Mouse (Mus musculus) erythroblast, embryonic 14.5 days (primary cell): ENCODE data around the gene Acot4. TPM values are rescaled to one million over a fixed set of nuclear protein-coding genes. Genes with fewer than 3 reads are reported as not detected.
"Not testable (repeated sequence)": the region's sequence is repeated elsewhere in the genome, so short reads cannot be mapped to it uniquely, and the experiment has no call there.

Experiments used
- H3K27me3 ChIP-seq: 2 replicates; pipeline ENCODE4 v1.6.1; 2012; ENCODE audit warnings: inconsistent platforms; ENCODE audit not compliant: control insufficient read depth
- H3K36me3 ChIP-seq: 2 replicates; pipeline ENCODE4 v1.6.1; 2012; ENCODE audit warnings: mild to moderate bottlenecking, inconsistent platforms; ENCODE audit not compliant: control insufficient read depth
- H3K4me1 ChIP-seq: 2 replicates; pipeline ENCODE4 v1.6.1; 2012; ENCODE audit warnings: inconsistent platforms; ENCODE audit not compliant: control insufficient read depth
- H3K4me3 ChIP-seq: replicated peaks from 2 replicates; pipeline ENCODE3; 2012; ENCODE audit warnings: moderate library complexity, mild to moderate bottlenecking, inconsistent platforms
- H3K9me3 ChIP-seq: 2 replicates; pipeline ENCODE4 v1.6.1; 2012; ENCODE audit warnings: low read length, inconsistent platforms, mixed read lengths; ENCODE audit not compliant: control insufficient read depth
- GATA1 ChIP-seq: IDR thresholded peaks from 2 replicates; pipeline ENCODE4 v1.6.1; 2012; ENCODE audit warnings: low read length, inconsistent platforms, mixed read lengths
- TAL1 ChIP-seq: IDR thresholded peaks from 3 replicates; pipeline ENCODE4 v1.6.1; 2012; ENCODE audit warnings: low read length, inconsistent platforms, mixed read lengths
- polyA plus RNA-seq: library from polyadenylated mRNA; stranded (reverse); fragments of >175 nt; gene quantifications from 2 replicates; pipeline ENCODE4 v1.2.3, GENCODE M21; 2012

The Acot4 gene
- polyA plus RNA-seq, 1 experiment: 0.01 TPM

DNA sequence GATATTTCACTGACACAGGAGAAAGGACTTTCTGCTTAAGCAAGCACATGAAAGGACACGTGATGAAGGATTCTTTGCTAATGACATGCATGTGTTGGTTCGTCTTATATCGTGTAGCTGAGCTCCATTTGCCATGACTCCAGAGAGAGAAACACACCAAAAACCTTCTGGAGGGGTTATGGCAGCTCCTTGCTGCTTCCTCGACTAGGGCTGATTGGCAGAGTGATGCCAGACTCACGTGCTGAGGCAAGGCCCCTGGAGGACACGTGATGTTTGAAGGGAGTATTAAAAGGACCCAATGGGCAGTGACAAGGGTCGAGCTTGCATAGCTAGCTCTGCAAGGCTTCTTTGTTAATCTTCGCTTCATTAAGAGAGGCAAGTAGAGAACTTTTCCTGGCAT, 30.1 kb downstream of the Acot4 start:
- Histone ChIP-seq H3K4me1 (no peaks in the 10 kb centered on the region), H3K27me3 (peaks cover 44% of the 10 kb centered on the region), H3K9me3 (no peaks in the 10 kb centered on the region), H3K36me3 (no peaks in the 10 kb centered on the region), H3K4me3 (no peak overlapping the region)
- TF ChIP-seq GATA1: no peak
- TF ChIP-seq TAL1: no peak

DNA sequence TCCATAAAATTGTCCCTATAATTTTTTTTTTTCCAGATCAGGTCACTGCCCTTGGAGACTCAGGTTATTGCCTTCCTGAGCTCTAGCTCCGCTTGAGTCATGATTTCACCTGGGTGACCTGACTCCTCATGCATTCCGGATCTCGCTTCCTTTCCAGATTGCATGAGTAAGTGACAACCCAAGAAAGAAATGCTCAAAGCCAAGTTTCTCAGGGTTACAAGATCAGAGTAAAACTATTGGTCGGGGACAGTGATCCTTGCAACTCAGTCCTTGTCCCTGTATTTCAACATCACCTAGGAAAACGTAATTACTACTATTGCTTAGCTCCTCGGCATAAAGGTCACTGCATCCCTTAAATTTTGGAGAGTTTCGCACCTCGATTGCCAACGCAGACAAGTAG, 30.8 kb downstream of the Acot4 start, which contains the start of gene Acot5:
TSS of gene Acot5 (plus strand) at position 340 of the 400 bp plus-strand sequence.
- Histone ChIP-seq H3K4me3 (no peak within 1 kb of the TSS), H3K4me1 (no peaks in the 10 kb centered on the region), H3K9me3 (no peaks in the 10 kb centered on the region), H3K36me3 (no peaks in the 10 kb centered on the region), H3K27me3 (peaks cover 44% of the 10 kb centered on the region)
- TF ChIP-seq TAL1 (no peak), GATA1 (no peak)

DNA sequence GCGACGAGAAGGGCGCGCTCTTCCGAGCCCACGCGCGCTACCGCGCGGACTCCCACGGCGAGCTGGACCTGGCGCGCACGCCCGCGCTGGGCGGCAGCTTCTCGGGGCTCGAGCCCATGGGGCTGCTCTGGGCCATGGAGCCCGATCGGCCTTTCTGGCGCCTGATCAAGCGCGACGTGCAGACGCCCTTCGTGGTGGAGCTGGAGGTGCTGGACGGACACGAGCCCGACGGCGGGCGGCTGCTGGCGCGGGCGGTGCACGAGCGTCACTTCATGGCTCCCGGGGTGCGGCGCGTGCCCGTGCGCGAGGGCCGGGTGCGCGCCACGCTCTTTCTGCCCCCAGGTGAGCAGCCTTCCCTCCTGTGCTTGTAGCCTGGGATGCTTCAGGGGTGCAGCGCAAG, 31.4 kb downstream of the Acot4 start:
- H3K27me3 ChIP-seq: peaks cover 44% of the 10 kb centered on the region
- not testable (repeated sequence) for H3K36me3 ChIP-seq, H3K4me1 ChIP-seq, H3K9me3 ChIP-seq, H3K4me3 ChIP-seq

DNA sequence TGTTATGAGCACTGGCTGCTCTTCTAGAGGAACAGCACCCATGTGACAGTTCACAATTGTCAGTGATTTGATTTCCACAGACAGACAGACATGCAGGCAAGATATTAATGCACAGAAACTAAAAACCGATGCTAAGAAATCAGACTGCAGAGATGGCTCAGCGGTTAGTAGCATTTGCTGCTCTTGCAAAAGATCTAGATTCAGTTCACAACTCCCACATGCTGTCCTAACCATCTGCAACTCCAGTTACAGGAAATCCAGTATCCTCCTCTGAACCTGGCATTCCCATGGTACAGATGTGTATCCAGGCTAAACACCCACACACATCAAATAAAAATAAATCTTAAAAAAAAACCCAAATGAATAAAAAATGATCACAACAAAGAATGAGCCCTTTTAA, 33.5 kb downstream of the Acot4 start:
- Histone ChIP-seq H3K9me3 (no peaks in the 10 kb centered on the region), H3K4me1 (no peaks in the 10 kb centered on the region), H3K27me3 (peaks cover 44% of the 10 kb centered on the region), H3K36me3 (no peaks in the 10 kb centered on the region), H3K4me3 (no peak overlapping the region)
- TF ChIP-seq GATA1: no peak

DNA sequence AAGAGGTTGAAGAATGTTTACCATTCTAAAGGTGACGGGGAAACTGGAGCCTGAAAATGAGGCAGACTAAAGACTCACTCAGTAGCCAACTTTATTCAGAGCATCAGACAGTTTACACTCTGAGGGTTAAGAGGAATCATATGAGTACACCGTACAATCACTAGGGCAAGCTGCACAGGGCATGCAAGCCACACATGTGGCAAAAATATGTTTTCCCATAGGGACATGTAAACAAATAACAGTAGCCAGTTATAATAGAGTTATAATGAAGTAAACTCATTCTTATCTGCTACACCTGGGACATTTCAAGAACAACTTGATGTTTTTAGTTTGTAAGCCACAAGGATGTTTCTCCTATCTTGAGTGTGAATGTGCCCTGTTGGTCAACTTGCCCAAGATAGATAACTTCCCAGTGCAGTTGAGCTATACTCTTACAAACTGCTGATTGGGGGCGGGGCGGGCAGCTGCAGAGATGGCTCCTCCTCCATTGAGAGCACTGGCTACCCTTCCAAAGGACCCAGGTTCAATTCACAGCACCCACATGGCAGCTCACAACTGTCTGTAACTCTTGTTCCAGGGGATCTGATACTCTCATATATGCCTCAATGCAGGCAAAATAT, 39.3 kb downstream of the Acot4 start:
- H3K4me3 ChIP-seq: no peak overlapping the region
- TF ChIP-seq GATA1 (no peak), TAL1 (no peak)
- no peaks in the 10 kb centered on the region for H3K9me3 ChIP-seq
- no peaks in the 10 kb centered on the region for H3K36me3 ChIP-seq
- no peaks in the 10 kb centered on the region for H3K27me3 ChIP-seq
- no peaks in the 10 kb centered on the region for H3K4me1 ChIP-seq

DNA sequence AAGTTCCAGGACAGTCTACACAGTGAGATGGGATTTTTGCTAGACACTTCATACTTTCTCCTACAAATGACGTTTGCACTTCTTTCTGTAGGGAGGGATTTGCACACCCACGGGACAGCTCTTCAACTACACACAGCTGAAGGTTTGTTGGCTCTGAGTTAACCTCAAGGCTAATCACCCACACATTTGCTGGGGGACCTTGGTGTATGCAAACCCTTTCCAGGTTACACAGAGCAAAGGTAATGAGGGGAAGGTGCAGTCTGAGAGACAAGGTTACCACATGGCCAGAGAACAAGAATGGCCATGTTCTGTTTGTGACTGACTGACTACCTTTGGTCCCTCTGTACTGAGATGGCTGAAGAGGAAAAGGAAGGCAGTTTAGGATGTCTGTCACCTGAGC, 45.7 kb downstream of the Acot4 start:
- Histone ChIP-seq H3K27me3 (no peaks in the 10 kb centered on the region), H3K4me1 (no peaks in the 10 kb centered on the region), H3K9me3 (peaks cover 3% of the 10 kb centered on the region), H3K4me3 (no peak overlapping the region), H3K36me3 (no peaks in the 10 kb centered on the region)
- TF ChIP-seq TAL1 (no peak), GATA1 (no peak)

DNA sequence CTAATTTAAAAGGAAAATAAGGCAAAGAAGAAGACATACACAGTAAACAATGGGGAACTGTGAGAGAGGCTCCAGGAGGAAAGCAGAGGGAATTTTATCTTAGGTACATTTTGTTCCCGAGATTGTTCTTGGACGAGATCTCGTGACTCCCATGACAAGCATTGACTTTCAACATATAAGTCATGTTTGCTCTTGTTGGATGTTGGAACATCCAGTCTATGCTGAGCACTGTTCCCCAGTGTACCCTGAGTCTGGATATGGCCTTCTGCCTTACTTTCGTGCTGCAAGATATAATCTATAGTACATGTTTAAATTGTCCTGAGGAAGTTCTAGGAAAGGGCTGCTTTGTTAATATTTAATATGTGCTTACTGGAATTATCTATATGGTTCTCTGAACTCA, 46.4 kb downstream of the Acot4 start:
- Histone ChIP-seq H3K4me3 (no peak overlapping the region), H3K9me3 (peaks cover 6% of the 10 kb centered on the region), H3K27me3 (no peaks in the 10 kb centered on the region), H3K4me1 (no peaks in the 10 kb centered on the region), H3K36me3 (no peaks in the 10 kb centered on the region)
- no peak for TF ChIP-seq TAL1
- TF ChIP-seq GATA1: no peak

DNA sequence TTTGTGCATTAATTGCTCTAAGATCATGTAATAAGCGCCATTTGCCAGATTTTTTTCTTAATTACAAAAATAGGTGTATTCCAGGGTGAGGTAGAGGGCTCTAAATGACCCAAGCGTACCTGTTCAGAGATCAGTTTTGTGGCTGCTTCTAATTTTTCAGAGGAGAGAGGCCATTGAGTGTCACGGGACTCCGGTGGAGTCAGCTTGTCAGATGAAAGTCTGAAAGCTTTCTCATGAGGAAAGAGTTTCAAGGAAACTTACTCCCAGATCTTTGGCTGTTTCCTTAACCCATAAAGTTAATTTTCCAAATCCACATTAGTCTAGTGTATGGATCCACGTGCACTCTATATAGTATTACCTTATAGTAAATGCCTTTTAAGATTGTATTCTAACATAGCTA, 56.5 kb downstream of the Acot4 start:
- H3K9me3 ChIP-seq: peaks cover 26% of the 10 kb centered on the region
- H3K4me1 ChIP-seq, H3K27me3 ChIP-seq, H3K36me3 ChIP-seq, H3K4me3 ChIP-seq: not testable (repeated sequence)

Other genes with a start within 250 kb of the Acot4 start
- 0.85 and 0.86 TPM in 2 replicates for gene Numb, start 116.4 kb upstream of the Acot4 start, polyA plus RNA-seq
- gene Riox1, start 87.8 kb upstream of the Acot4 start, polyA plus RNA-seq: 0.49 and 0.98 TPM in 2 replicates
- gene Heatr4, start 53.5 kb upstream of the Acot4 start, polyA plus RNA-seq: not detected in 2 replicates
- gene Acot2, start 50.5 kb upstream of the Acot4 start, polyA plus RNA-seq: 0.05 TPM in 1 of 2 replicates, not detected in the other
- gene Acot1, start 28.9 kb upstream of the Acot4 start, polyA plus RNA-seq: 0.01 and 0.05 TPM in 2 replicates
- not detected in 2 replicates for gene Gm49366, start 556 bp downstream of the Acot4 start, polyA plus RNA-seq
- gene Acot3, start 13.8 kb downstream of the Acot4 start, polyA plus RNA-seq: 0.02 and 0.05 TPM in 2 replicates
- gene Acot5, start 30.9 kb downstream of the Acot4 start, polyA plus RNA-seq: not detected in 2 replicates
- not detected in 2 replicates for gene Acot6, start 62.3 kb downstream of the Acot4 start, polyA plus RNA-seq
- not detected in 2 replicates for gene Dnal1, start 76.0 kb downstream of the Acot4 start, polyA plus RNA-seq
- 0.02 and 0.03 TPM in 2 replicates for gene Pnma1, start 110.1 kb downstream of the Acot4 start, polyA plus RNA-seq
- gene Elmsan1, start 180.5 kb downstream of the Acot4 start, polyA plus RNA-seq: 2.1 and 2.8 TPM in 2 replicates
- 0.32 TPM in 2 replicates for gene Ptgr2, start 246.9 kb downstream of the Acot4 start, polyA plus RNA-seq